Mouse (Mus musculus): ENCODE measurements around the gene Fcgr4.
A peak's percentile ranks its signal among the peaks of the same experiment; 100 is the strongest.
"Not testable (repeated sequence)": the region's sequence is repeated elsewhere in the genome, so short reads cannot be mapped to it uniquely, and the experiment has no call there.

The Fcgr4 gene

GRCm38 (mm10) chr1:171018737-171019136, at the start of gene Fcgr4:
TSS of gene Fcgr4 (plus strand) at chr1:171018920.
- no peak for DNase-seq (ENCODE audit: low spot score in 2 of 2)

GRCm38 (mm10) chr1:170972494-170972893, 46.2 kb upstream of the Fcgr4 start:
- DNase-seq (ENCODE audit: low spot score in 2 of 2): no peak

- DNase-seq (ENCODE audit: low spot score in 2 of 2): no peak
These were observed 45.8 kb upstream of the Fcgr4 start for GRCm38 (mm10) chr1:170972936-170973335.

- DNase-seq (ENCODE audit: low spot score in 2 of 2): no peak
These were observed 44.5 kb upstream of the Fcgr4 start for GRCm38 (mm10) chr1:170974171-170974570.

- no peak for DNase-seq (ENCODE audit: low spot score in 2 of 2)
These were observed 44.0 kb upstream of the Fcgr4 start for GRCm38 (mm10) chr1:170974736-170975135.

- not testable (repeated sequence) for DNase-seq (ENCODE audit: low spot score in 2 of 2)
These were observed 43.4 kb upstream of the Fcgr4 start for GRCm38 (mm10) chr1:170975350-170975749.

- peak; percentile 25 to 44 for DNase-seq (ENCODE audit: low spot score in 2 of 2)
These were observed 43.0 kb upstream of the Fcgr4 start for GRCm38 (mm10) chr1:170975751-170976161.

GRCm38 (mm10) chr1:170976447-170976846, 42.3 kb upstream of the Fcgr4 start, which contains the start of gene Fcgr2b:
TSS of gene Fcgr2b (minus strand) at chr1:170976547.
- DNase-seq (ENCODE audit: low spot score in 2 of 2): no peak

GRCm38 (mm10) chr1:170978601-170979000, 40.1 kb upstream of the Fcgr4 start:
- DNase-seq (ENCODE audit: low spot score in 2 of 2): no peak

- not testable (repeated sequence) for DNase-seq (ENCODE audit: low spot score in 2 of 2)
These were observed 37.0 kb upstream of the Fcgr4 start for GRCm38 (mm10) chr1:170981679-170982078.

- DNase-seq (ENCODE audit: low spot score in 2 of 2): no peak
These were observed 36.4 kb upstream of the Fcgr4 start for GRCm38 (mm10) chr1:170982301-170982700.

- peak in 1 of 2 experiments; percentile 21 for DNase-seq (ENCODE audit: low spot score in 2 of 2)
These were observed 35.7 kb upstream of the Fcgr4 start for GRCm38 (mm10) chr1:170983066-170983465.

GRCm38 (mm10) chr1:170985092-170985491, 33.6 kb upstream of the Fcgr4 start:
- peak in 1 of 2 experiments; percentile 21 for DNase-seq (ENCODE audit: low spot score in 2 of 2)

- DNase-seq (ENCODE audit: low spot score in 2 of 2): no peak
These were observed 32.9 kb upstream of the Fcgr4 start for GRCm38 (mm10) chr1:170985861-170986260.

GRCm38 (mm10) chr1:170989656-170990055, 29.1 kb upstream of the Fcgr4 start:
- DNase-seq (ENCODE audit: low spot score in 2 of 2): no peak

- peak in 1 of 2 experiments; percentile 54 for DNase-seq (ENCODE audit: low spot score in 2 of 2)
These were observed 26.2 kb upstream of the Fcgr4 start for GRCm38 (mm10) chr1:170992550-170992949.

GRCm38 (mm10) chr1:170996034-170996433, 22.7 kb upstream of the Fcgr4 start:
- DNase-seq (ENCODE audit: low spot score in 2 of 2): no peak

- peak in 1 of 2 experiments; percentile 65 for DNase-seq (ENCODE audit: low spot score in 2 of 2)
These were observed 22.0 kb upstream of the Fcgr4 start for GRCm38 (mm10) chr1:170996753-170997152.

GRCm38 (mm10) chr1:170997756-170998655, 20.7 kb upstream of the Fcgr4 start:
- DNase-seq (ENCODE audit: low spot score in 2 of 2): peak in 1 of 2 experiments; percentile 35

GRCm38 (mm10) chr1:170999811-171000210, 18.9 kb upstream of the Fcgr4 start:
- no peak for DNase-seq (ENCODE audit: low spot score in 2 of 2)

GRCm38 (mm10) chr1:171005081-171005480, 13.6 kb upstream of the Fcgr4 start:
- DNase-seq (ENCODE audit: low spot score in 2 of 2): no peak

GRCm38 (mm10) chr1:171005586-171005985, 13.1 kb upstream of the Fcgr4 start:
- no peak for DNase-seq (ENCODE audit: low spot score in 2 of 2)

GRCm38 (mm10) chr1:171006335-171006734, 12.4 kb upstream of the Fcgr4 start:
- DNase-seq (ENCODE audit: low spot score in 2 of 2): no peak
